Mouse (Mus musculus) megakaryocyte, adult 5-6 weeks (primary cell): ENCODE data around the gene Dgke. TPM values are rescaled to one million over a fixed set of nuclear protein-coding genes. Genes with fewer than 3 reads are reported as not detected.
A peak's percentile ranks its signal among the peaks of the same experiment; 100 is the strongest.
"Not testable (repeated sequence)": the region's sequence is repeated elsewhere in the genome, so short reads cannot be mapped to it uniquely, and the experiment has no call there.

Experiments
- ATAC-seq: 2 replicates; pipeline ENCODE4 v1.8.0; 2016; ENCODE audit warnings: mild to moderate bottlenecking, inconsistent platforms; ENCODE audit not compliant: poor library complexity, severe bottlenecking
- total RNA-seq, 2 experiments: library from RNA; stranded (forward) in 1 of 2; stranded (reverse) in 1 of 2; fragments of 153-499, 151-499 nt in 1 of 2; fragments of 221-1000, 200-1000 nt in 1 of 2; gene quantifications; 2 replicates each; pipeline versions ENCODE4 v1.2.3 to v1.2.4; 2015 to 2017

Gene Dgke
- total RNA-seq, 2 experiments from 2014 or later = 1.1 to 2.6 TPM

DNA sequence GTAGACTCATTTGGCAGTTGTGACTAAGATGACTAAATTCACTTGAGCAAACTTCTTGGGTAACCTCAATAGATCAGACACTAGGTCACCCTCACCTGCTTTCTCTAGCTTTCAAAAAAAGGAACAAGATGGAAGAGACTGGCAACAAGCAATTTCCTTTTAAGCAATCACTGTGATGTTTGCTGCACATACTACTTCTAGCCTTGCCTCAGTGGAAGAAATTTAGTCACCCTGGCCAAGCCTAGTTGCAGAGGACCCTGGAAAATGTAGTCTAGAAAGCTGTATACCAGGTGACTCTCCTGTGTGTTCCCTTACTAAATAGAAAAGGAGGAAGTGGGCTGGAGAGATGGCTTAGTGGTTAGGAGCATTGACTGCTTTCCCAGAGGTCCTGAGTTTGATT lies 60.2 kb downstream of the Dgke start:
- peak; percentile 93 for ATAC-seq

DNA sequence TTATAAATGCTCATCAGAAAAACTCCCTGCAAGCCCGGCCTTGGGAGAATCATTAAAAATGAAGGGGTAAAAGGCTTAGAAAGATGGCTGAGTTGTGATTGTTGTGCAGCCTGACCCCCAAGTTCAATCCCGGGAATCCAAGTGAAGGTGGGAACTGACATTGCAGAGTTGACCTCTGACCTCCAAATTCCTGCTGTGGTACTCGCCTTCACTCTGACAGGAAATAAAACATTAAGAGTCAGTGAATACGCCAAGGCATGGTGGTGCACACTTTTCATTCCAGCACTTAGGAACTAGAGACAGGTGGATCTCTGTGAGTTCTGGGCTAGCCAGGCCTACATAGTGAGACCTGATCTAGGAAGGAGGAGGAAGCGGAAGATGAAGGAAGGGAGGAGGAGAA lies 61.2 kb downstream of the Dgke start:
- ATAC-seq = no peak

DNA sequence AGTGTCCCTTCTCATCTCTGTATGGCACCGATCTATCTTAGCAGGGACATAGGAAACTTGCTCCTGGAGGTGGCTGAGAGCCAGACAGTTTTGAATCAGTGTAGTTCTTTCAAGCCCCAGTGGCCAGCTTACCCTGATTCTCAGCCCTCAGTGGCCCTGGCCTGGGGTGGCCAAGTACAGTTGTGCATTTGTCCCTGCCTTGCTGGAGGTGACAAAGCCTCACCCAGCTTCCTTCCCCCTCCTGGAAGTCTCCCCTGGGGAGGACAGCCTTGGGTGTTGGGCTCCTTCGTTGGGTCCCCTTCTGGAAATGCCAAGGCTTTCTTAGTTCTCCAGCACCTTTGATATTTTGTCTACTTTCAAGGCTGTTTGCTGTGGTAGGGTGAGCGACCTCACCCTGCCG lies 62.9 kb downstream of the Dgke start:
- no peak for ATAC-seq

DNA sequence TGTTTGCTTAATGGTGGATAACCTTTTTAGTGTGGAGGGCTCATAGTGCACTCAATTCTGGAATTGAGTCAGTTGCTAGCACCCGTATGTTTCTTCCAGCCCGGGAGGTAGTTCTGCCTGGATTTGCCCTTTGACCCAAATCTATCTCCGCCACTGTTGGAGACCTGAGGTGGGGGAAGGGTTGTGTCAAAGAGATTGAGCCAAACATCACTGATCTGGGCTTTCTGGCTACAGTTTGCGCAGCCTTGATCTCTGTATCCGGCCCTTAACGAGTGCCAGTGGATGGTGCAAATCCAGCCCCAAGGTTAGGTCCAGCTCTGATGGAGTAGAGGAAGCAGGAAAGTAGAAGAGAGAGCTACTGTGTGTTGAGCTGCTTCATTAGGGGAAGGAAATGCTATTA lies 63.6 kb downstream of the Dgke start:
- no peak for ATAC-seq

DNA sequence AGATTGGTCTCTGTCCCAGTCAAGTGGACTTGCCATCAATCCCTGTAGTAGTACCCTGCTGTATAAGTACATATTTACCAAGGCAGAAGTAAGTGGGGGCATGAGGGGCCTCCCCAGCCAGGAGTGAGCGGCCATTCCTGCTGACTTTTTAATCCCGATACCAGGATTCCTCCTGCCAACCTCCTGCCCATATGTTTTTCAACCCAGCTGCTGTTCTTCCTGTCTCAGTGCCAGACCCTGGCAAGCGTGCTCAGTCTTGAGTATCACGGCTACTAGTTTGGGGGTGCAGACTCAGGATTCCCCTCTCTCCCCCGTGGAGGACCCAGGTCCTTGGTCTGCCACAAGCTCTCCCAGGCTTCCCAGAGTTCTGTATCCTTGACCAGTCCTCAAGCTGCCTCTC lies 64.0 kb downstream of the Dgke start:
- no peak for ATAC-seq

DNA sequence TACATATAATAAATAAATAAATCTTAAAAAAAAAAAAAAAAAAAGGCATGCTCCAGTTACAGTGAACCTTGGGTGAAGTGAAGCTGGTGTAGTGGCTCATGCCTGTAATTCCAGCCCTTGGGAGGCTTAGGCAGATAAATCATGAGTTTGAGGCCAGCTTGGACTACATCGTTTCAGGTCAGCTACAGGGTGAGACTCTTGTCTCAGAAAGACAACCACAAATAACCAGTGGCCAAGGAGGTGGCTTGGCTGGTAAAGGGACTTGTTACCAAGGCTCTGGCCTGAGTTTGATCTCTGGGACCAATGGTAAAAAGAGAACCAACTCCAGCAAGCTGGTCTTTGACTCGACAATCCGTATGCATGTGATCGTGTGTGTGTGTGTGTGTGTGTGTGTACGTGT lies 64.6 kb downstream of the Dgke start:
- no peak for ATAC-seq

DNA sequence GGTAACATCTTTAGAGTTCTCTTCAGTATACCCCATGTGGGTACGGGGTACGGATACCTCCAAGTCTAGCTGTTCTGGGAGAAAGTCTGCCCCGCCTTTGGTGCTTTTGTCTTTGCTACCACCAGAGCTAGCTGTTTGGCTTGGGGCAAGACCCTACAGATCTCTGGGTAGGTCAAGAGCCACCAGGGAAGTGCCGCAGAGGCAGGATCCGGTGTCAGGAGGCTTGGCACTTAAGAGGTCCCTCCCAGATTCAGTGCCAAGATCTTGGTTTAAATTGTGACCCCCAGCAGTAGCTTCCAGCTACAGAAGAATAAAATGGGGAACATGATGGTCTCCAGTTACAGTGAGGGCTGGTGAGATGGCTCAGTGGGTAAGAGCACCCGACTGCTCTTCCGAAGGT lies 65.1 kb downstream of the Dgke start:
- no peak for ATAC-seq

DNA sequence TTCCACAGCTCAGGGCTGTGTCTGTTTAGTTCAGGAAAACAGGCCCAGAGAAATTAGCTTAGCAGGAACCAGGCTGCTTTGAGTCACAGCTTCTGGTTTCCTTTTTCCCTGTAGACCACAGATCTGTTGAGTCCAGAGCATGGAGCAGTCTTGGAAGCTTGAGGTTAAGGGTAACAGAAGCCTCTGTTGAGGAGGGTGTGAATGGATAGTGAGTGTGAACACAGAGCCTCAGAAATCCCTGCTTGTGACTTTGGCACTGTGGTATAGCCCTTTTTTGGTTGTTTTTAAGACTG lies 66.2 kb downstream of the Dgke start:
- no peak for ATAC-seq

DNA sequence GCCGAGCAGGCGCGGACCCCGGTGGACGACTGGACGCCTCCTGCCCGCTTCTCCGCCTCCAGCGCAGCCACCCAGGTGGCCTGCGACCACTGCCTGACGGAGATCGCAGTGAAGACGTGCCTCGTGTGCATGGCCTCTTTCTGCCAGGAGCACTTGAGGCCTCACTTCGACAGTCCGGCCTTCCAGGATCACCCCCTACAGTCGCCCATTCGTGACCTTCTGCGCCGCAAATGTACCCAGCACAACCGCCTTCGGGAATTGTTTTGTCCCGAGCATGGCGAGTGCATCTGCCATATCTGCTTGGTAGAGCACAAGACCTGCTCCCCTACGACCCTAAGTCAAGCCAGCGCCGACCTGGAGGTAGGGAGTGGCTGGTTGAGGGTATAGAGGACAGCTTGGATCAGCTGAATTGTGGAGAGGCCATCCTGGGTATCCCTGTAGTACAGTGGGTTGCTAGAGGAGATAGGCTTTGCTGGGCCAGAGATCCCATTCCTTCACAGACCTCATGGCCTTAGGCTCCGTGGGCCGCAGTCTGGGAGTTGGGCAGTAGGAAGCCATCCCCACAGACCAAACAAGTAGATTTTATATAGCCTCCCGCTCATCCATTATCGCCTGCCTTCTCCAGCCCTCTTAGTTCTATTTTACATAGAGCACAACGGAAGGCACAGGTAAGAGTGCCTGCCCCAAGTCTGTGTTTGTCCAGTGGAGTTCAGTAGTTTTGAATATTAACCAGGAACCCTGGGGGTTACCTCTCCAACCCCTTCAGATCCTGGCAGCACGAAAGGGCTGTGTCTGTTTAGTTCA lies 66.7 kb downstream of the Dgke start:
- ATAC-seq = no peak

DNA sequence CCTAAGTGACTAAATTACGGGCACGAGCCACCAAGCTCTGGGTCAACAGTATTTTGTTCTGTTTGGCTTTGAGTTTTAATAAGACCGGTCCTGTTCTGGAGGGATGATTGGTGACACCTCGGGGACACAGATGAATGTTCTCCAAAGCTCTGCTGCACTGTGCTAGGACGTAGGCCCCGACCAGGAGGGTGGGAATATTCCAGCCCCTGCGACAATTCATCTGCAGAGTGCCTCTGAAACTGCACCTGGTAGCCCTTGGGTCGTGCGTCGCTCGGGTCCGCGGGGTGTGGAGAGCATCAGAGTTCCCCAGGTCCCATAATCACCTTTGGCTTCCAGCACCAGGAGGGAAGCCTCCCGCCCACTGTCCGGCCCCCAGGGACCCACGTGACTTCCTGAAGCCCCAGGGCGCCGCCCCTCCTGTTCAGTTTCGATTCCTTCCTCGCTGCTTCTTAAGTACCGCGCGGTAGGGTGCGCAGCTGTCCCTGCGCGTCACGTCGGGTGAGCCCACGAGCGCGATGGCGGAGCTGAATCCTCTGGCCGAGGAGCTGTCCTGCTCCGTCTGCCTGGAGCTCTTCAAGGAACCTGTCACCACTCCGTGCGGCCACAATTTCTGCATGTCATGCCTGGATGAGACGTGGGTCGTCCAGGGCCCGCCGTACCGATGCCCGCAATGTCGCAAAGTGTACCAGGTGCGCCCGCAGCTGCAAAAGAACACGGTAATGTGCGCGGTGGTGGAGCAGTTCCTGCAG lies 67.5 kb downstream of the Dgke start, which contains the start of gene Trim25:
TSS of gene Trim25 (plus strand) at position 403 of the 749 bp plus-strand sequence.
- ATAC-seq = peak; percentile 89

DNA sequence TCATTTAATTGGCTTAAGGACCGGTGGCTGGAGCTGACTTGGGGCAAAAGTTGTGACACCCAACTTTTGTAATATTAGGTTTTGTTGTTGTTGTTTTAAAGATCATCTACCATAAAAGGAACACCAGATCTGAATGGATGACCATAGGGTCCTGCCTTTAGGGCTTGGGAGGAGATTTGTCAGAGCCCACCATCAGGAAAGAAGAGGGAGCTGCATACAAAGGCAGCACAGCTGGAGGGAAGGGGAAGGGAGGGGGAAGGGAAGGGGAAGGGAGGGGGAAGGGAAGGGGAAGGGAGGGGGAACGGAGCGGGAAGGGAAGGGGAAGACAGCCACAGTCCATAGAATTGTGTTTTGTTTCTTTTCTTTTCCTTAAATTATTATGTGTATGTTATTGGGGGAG lies 68.2 kb downstream of the Dgke start:
- no peak for ATAC-seq

DNA sequence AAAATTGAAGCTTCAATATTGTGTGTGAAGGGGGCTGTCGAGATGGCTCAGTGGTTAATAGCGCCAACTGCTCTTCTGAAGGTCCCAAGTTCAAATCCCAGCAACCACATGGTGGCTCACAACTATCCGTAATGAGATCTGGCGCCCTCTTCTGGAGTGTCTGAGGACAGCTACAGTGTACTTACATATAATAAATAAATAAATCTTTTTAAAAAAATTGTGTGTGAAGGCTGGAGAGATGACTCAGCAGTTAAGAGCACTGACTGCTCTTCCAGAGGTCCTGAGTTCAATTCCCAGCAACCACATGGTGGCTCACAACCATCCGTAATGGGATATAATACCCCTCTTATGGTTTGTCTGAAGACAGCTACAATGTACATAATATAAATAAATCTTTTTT lies 69.3 kb downstream of the Dgke start:
- ATAC-seq = not testable (repeated sequence)

DNA sequence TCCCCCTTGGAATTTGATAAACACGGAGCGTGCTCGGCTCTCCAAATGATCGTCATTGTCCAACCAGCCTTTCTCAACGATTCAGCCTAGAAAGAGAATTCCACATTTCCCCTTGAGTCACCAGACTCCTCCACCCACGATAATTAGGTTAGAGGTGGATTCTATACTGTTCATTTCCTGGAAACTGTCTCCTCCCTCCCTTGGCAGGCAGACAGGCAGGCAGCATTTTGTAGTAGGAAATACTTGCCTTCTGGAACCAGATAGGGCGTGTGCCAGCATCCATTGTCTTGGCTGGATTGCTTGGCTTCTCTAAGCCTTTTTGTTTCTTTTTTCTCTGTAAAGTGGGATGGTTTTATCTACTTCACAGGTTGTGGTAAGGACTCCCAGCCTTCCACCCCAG lies 70.2 kb downstream of the Dgke start:
- ATAC-seq = no peak

DNA sequence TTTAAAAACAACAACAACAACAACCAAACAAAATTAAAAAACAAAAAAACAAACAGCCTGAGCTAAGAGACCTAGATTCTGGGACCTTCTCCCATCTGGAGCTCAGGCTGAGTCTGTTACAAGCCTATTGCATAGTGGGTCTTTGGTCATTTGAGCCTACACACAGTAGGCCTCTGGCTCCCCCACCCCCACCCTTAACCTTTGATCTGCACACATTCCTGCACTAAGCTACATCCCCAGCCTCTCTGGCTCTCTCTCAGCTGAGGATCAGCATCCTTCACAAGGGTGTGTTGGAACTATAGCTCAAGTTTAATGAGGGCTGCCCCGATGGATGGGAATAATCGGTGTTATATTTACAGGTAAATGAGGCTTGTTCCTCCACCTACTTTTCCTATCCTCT lies 71.0 kb downstream of the Dgke start:
- no peak for ATAC-seq

DNA sequence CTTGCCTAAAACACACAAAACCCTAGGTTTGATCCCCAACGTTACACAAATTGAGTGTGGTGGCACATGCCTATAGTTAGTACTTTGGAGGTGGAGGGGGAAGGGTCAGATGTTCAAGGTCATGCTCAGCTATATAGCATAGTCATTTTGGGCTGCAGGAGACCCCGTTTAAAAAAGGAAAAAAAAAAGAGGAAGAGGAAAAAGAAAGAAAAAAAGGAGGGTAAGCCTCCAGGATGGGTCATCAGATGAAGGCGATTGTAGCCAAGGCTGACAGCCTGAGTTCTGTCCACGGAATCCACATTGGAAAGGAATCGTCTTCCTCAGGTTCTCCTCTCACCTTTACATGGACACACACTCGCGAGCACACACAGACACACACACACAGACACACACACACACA lies 72.2 kb downstream of the Dgke start:
- no peak for ATAC-seq

DNA sequence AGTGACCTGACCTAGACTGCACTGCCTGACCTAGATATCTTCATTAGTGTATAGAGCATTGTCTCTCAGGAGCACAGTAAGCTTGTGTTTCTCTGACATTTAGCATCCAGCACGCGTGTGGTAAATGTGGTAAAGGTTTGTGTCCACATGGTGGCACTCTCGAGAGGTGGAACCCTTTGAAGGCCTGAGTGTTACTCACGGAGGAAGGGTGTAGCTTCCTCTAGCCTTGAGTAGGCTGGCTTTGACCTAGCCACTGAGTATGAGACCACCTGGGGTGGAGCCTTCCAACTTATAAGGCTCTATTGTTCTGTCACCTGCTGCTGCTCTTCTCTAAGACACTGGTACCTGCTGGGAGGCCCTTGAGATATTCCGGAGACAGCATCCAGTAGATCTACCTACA lies 73.0 kb downstream of the Dgke start:
- ATAC-seq = peak; percentile 94

DNA sequence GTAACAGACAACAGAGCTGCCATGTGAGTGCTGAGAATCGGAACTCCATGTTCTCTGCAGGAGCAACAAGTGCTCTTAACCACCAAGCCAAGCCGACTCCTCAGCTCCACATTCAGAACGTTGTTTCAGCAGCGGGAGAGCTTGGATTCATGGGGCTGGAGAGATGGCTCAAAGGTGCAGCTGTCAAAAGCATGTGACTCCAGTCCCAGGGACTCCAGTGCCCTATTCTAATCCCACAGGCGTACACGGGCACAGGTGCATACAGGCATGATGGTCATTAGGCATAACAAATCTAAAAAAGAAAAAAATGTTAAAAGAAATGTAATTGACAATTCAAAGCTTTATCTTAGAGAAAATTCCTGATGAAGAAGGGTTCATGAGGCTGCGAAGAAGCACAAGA lies 73.5 kb downstream of the Dgke start:
- no peak for ATAC-seq

DNA sequence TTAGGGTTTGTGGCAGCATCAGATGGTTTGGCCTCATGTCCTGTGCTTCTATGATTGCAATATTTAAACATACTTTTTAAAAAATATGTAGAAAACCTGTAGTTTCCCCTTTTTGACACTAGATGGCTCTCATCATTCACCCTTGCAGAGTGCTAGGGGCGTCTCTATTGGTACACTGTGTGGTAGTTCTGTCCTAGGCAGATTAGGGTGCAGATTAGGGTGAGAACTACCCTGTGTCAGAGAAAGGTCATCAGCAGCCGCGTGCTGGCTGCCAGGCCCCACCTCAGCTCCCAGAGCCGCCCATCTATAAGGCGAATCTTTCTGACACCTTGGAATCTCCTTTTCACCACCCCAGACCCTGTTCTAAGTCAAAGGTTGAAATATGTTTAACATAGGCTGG lies 77.1 kb downstream of the Dgke start:
- ATAC-seq = peak; percentile 81

DNA sequence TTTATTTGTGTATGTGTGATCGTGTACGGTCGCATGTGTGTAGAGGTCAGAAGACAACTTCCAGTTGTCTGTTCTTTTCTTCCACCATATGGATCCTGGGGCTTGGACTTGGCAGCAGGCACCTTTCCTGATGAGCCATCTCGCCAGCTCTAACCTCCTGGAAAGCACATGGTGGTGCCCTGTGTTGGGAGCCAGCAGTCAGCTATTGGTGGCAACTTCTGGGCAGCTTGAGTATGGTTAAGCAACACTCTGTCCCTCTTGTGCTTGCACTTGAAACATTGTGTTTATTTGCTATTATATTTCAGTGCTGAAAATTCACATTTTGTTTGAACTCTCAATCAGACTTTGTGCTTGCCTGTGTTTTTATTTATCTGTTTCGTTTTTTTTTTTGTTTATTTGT lies 77.7 kb downstream of the Dgke start:
- no peak for ATAC-seq

DNA sequence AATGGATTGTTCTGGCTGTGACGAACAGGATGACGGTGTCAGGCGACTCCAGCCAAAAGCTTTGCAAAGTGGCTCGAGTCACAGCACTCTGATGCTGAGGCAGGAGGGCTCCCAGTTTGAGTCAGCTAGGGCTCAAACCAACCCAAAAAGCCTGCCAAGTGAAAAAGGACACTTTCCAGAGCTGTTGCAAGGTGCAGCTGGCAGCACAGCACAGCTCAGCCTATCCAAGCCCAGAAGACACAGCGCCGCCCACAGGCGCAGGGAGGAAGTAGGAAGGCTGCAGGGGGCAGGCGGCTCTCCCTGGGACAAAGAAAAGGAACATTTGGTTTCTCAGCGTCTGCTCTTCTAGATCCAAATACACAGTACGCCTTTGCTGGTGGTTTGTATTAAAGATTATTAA lies 80.0 kb downstream of the Dgke start:
- no peak for ATAC-seq
